Mouse (Mus musculus) Muller cell, postnatal 12 days (primary cell): ENCODE results near the gene Col1a1.

ENCODE experiments used
- DNase-seq: peaks from one replicate; pipeline ENCODE4 v3.0.0-alpha.2; 2015; ENCODE audit errors: inconsistent ontology term

Gene Col1a1

GRCm38 (mm10) chr11:94996101-94996500, 60.1 kb downstream of the Col1a1 start:
- DNase-seq = no peak

GRCm38 (mm10) chr11:94996984-94997383, 61.0 kb downstream of the Col1a1 start:
- DNase-seq = no peak

GRCm38 (mm10) chr11:94997596-94997995, 61.6 kb downstream of the Col1a1 start:
- no peak for DNase-seq

GRCm38 (mm10) chr11:94998041-94998531, 62.1 kb downstream of the Col1a1 start:
- DNase-seq = no peak

GRCm38 (mm10) chr11:95000128-95000527, 64.1 kb downstream of the Col1a1 start:
- no peak for DNase-seq

- peak; percentile 43 for DNase-seq
These were observed 64.5 kb downstream of the Col1a1 start for GRCm38 (mm10) chr11:95000548-95000947.

GRCm38 (mm10) chr11:95001058-95001457, 65.0 kb downstream of the Col1a1 start:
- peak; percentile 69 for DNase-seq

- no peak for DNase-seq
These were observed 65.7 kb downstream of the Col1a1 start for GRCm38 (mm10) chr11:95001584-95002347.
